Comparison of ENCODE assay signal across 9 mouse cellular contexts in the genomic region with DNA sequence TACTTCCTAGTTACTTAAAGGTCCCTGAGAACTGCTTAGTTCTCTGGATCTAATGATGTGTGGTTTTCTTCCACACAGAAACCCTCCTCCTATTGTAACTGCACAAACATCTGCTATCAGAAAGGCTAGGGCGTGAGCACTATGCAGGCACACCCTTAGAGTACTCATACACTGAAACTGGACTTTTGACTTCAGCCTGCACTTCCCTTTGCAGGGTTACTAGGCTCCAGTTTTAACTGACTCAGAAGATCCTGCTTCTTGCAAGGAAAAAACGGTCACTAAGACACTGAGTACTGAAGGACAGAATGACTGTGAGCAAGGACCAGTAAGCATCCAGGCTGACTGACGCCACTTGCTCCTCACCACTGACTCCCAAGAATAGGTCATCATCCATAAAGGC. TPM values are rescaled to one million over a fixed set of nuclear protein-coding genes. Genes with fewer than 3 reads are reported as not detected.
DNase-seq lines count a peak whose midpoint lies in the region; ATAC-seq lines count a peak whose summit lies in the region.
"Had no signal": no experiment of that assay in that cellular context is flagged by ENCODE, and none has a peak within 500 bp of the region (broad histone marks: within the 10 kb centered on the region; RNA-seq: fewer than 3 reads in every experiment).

No protein-coding gene starts in this region.

- peak; percentile 38 for ATAC-seq in granulocyte monocyte progenitor cell, adult 5-6 weeks (replicated peaks; ENCODE audit: poor library complexity, severe bottlenecking)
- ATAC-seq in megakaryocyte-erythroid progenitor cell, adult 5-6 weeks (replicated peaks; ENCODE audit: low FRiP score, low TSS enrichment, poor library complexity, severe bottlenecking): peak; percentile 63

- intact Hi-C loops in gastrocnemius, postnatal 36 days (cut with DNase I): no loop called here

- DNase-seq in R1 (ENCODE audit: low read depth, low spot score): peak; percentile 45
- DNase-seq in kidney, postnatal 36 days: peak; percentile 36 to 77
- DNase-seq in frontal cortex, postnatal 10 days (ENCODE audit: low spot score in 2 of 2): no peak
- no peak for DNase-seq in gastrocnemius, postnatal 36 days
- DNase-seq in left cerebral cortex, adult 9 months (ENCODE audit: low spot score in 2 of 2): no peak
- DNase-seq: cerebellum, postnatal 10 days; thymus, postnatal 4 days had no signal

RNA-seq across cellular contexts. Expression of a gene that starts 5.3 kb away (rescaled TPM):
- total RNA-seq in granulocyte monocyte progenitor cell, adult 5-6 weeks (2014; fragmentation: Nextera tagmentation): 161 and 168 TPM in 2 replicates
- 123 and 128 TPM in 2 replicates for total RNA-seq in granulocyte monocyte progenitor cell, adult 5-6 weeks (2017)
- total RNA-seq in megakaryocyte-erythroid progenitor cell, adult 5-6 weeks (2014; fragmentation: Nextera tagmentation): 186 and 189 TPM in 2 replicates
- 134 and 158 TPM in 2 replicates for total RNA-seq in megakaryocyte-erythroid progenitor cell, adult 5-6 weeks (2017)
- total RNA-seq in gastrocnemius, postnatal 36 days (2021): 100 to 1,000 TPM in 1 of 2 experiments, 10 to 100 TPM in 1; 99.8 to 105 TPM

Comparison
In these comparisons a context has a peak if more than half of its experiments do, and no peak if none do; other contexts are left out.
1. DNase-seq: peak in R1 (single experiment) and kidney, postnatal 36 days (2 of 2); none in frontal cortex, postnatal 10 days (0 of 2), gastrocnemius, postnatal 36 days (0 of 2) and left cerebral cortex, adult 9 months (0 of 2).